Mouse (Mus musculus): ENCODE measurements around the gene Tbc1d1.

- no peak for TF ChIP-seq CTCF (IDR thresholded peaks at IDR 0.05; ENCODE audit: extremely low read depth, insufficient read length, insufficient replicate concordance, low read depth, low read length)
- no peak for TF ChIP-seq POLR2A (IDR thresholded peaks at IDR 0.05; ENCODE audit: low read depth, low read length)
Measured at GRCm38 (mm10) chr5:64236561-64236960, 80.5 kb downstream of the Tbc1d1 start.

All from small intestine, adult 2 months (tissue).